Mouse (Mus musculus) erythroblast, embryonic 14.5 days (primary cell): ENCODE data around the gene Ino80.

Experiments
- GATA1 ChIP-seq: IDR thresholded peaks from 2 replicates; pipeline ENCODE4 v1.6.1; 2012; ENCODE audit warnings: low read length, inconsistent platforms, mixed read lengths
- TAL1 ChIP-seq: IDR thresholded peaks from 3 replicates; pipeline ENCODE4 v1.6.1; 2012; ENCODE audit warnings: low read length, inconsistent platforms, mixed read lengths

- TF ChIP-seq GATA1, result no peak
- TF ChIP-seq TAL1, result no peak
Measured at GRCm38 (mm10) chr2:119478397-119478749, 886 bp upstream of the Ino80 start.
